Mouse (Mus musculus) embryonic facial prominence, embryonic 14.5 days (tissue): ENCODE results near the gene Prrx1. TPM values are rescaled to one million over a fixed set of nuclear protein-coding genes. Genes with fewer than 3 reads are reported as not detected.

Source experiments
- ATAC-seq: fragments of 200-750 bp; cut with Nextera tagmentation; 2 replicates; pipeline ENCODE4 v1.8.0; 2017; ENCODE audit warnings: low read depth, moderate number of reproducible peaks, moderate TSS enrichment
- DNase-seq: peaks from one replicate; pipeline ENCODE4 v3.0.0-alpha.2; 2015; ENCODE audit warnings: low spot score
- H3K27ac ChIP-seq: fragments of 300-500 bp; sonication (generic); replicated peaks from 2 replicates; pipeline ENCODE4 v1.5.1; 2014; ENCODE audit warnings: low read depth, mild to moderate bottlenecking, low read length, moderate library complexity
- H3K27me3 ChIP-seq: fragments of 300-500 bp; sonication (generic); replicated peaks from 2 replicates; pipeline ENCODE4 v1.6.1; 2014; ENCODE audit warnings: low read length; ENCODE audit not compliant: control insufficient read depth, insufficient read depth
- H3K36me3 ChIP-seq: fragments of 300-500 bp; sonication (generic); 2 replicates; pipeline ENCODE4 v1.6.1; 2014; ENCODE audit warnings: low read length, mixed read lengths; ENCODE audit not compliant: control insufficient read depth, insufficient read depth
- H3K4me1 ChIP-seq: fragments of 300-500 bp; sonication (generic); 2 replicates; pipeline ENCODE4 v1.6.1; 2014; ENCODE audit warnings: antibody characterized with exemption, low read length; ENCODE audit not compliant: control insufficient read depth, insufficient read depth
- H3K4me2 ChIP-seq: fragments of 300-500 bp; sonication (generic); 2 replicates; pipeline ENCODE4 v1.6.1; 2014; ENCODE audit warnings: low read depth, mild to moderate bottlenecking, low read length, moderate library complexity, mixed read lengths
- H3K4me3 ChIP-seq: fragments of 300-500 bp; sonication (generic); 2 replicates; pipeline ENCODE4 v1.5.1; 2014; ENCODE audit warnings: low read depth, mild to moderate bottlenecking, low read length
- H3K9ac ChIP-seq: fragments of 300-500 bp; sonication (generic); 2 replicates; pipeline ENCODE4 v1.6.1; 2014; ENCODE audit warnings: low read depth, mild to moderate bottlenecking, low read length, moderate library complexity, mixed read lengths
- H3K9me3 ChIP-seq: fragments of 300-500 bp; sonication (generic); 2 replicates; pipeline ENCODE4 v1.6.1; 2016; ENCODE audit warnings: low read length; ENCODE audit not compliant: control insufficient read depth
- WGBS: fragments of 180-500 bp; shearing (Covaris S2); extraction: QIAGEN DNeasy Blood & Tissue Kit; methylation state at CpG from one replicate; pipeline ENCODE4 v1.1.7; 2014; 5-methylcytosine and 5-hydroxymethylcytosine counted together
- polyA plus RNA-seq: library from polyadenylated mRNA; unstranded; fragments of >200 nt; fragmentation: Nextera tagmentation; extraction: Ambion mirVana; gene quantifications from 2 replicates; pipeline ENCODE4 v1.2.1, GENCODE M21; 2014

Prrx1 gene
- polyA plus RNA-seq, 1 experiment from 2014 or later = 105 TPM

GRCm38 (mm10) chr1:163273132-163273531, 40.4 kb downstream of the Prrx1 start:
- no peak for ATAC-seq
- Histone ChIP-seq H3K36me3 (peaks cover 26% of the 10 kb centered on the region; the same call in 1 of the 2 replicates), H3K4me3 (no peak overlapping the region), H3K4me2 (no peak overlapping the region), H3K27me3 (no peaks in the 10 kb centered on the region), H3K27ac (no peak overlapping the region), H3K9me3 (no peaks in the 10 kb centered on the region), H3K4me1 (peaks cover 7% of the 10 kb centered on the region; the same call in 1 of the 2 replicates), H3K9ac (no peak overlapping the region)
- DNase-seq = no peak
- 82% methylated on average over 3 of the region's 3 CpGs for WGBS

GRCm38 (mm10) chr1:163266853-163267538, 46.5 kb downstream of the Prrx1 start:
- 83% methylated on average over 8 of the region's 8 CpGs for WGBS
- peak; percentile 63; the same call in 1 of the 2 replicates for ATAC-seq

GRCm38 (mm10) chr1:163257298-163257697, 56.2 kb downstream of the Prrx1 start:
- H3K27me3 ChIP-seq = no peaks in the 10 kb centered on the region
- H3K36me3 ChIP-seq = peaks cover 89% of the 10 kb centered on the region
- DNase-seq (no peak), ATAC-seq (no peak)
- no peak overlapping the region for H3K9ac ChIP-seq
- H3K4me2 ChIP-seq = no peak overlapping the region
- WGBS = 77% methylated on average over 2 of the region's 2 CpGs
- no peaks in the 10 kb centered on the region for H3K9me3 ChIP-seq
- peaks cover 12% of the 10 kb centered on the region; the same call in 1 of the 2 replicates for H3K4me1 ChIP-seq
- H3K4me3 ChIP-seq = no peak overlapping the region
- H3K27ac ChIP-seq = no peak overlapping the region

More at GRCm38 (mm10) chr1:163266853-163267538, 46.5 kb downstream of the Prrx1 start:
- peaks cover 4% of the 10 kb centered on the region; the same call in 1 of the 2 replicates for H3K4me1 ChIP-seq
- no peak overlapping the region for H3K4me3 ChIP-seq
- no peak overlapping the region for H3K4me2 ChIP-seq
- H3K36me3 ChIP-seq = peaks cover 3% of the 10 kb centered on the region; the same call in 1 of the 2 replicates
- DNase-seq = peak; percentile 56
- H3K9me3 ChIP-seq = no peaks in the 10 kb centered on the region
- H3K27me3 ChIP-seq = no peaks in the 10 kb centered on the region
- no peak overlapping the region for H3K9ac ChIP-seq
- H3K27ac ChIP-seq = no peak overlapping the region

DNA sequence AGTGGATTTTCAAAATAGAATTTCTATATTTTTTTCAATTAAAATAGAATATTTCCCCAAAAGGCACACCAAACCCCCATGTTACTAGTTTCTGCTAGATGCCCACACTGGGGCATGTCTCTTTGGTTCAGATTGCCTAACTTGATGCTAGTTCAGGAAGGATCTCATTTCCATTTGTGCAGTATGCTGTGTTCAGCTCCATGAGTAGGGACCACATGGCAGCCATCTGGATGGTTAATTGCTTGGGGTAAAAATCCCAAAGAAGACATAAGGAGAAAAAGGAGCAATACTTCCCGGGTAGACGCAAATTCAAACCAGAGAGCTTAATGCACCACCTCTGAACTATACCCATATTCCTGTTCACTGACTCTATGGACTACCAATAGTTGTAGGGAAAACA, 57.6 kb downstream of the Prrx1 start:
- Histone ChIP-seq H3K9me3 (no peaks in the 10 kb centered on the region), H3K27ac (no peak overlapping the region), H3K4me3 (no peak overlapping the region), H3K9ac (no peak overlapping the region), H3K4me1 (peaks cover 12% of the 10 kb centered on the region; the same call in 1 of the 2 replicates), H3K4me2 (no peak overlapping the region), H3K27me3 (no peaks in the 10 kb centered on the region), H3K36me3 (peaks cover 84% of the 10 kb centered on the region)
- 43% methylated on average over 2 of the region's 2 CpGs for WGBS
- ATAC-seq (no peak), DNase-seq (peak; percentile 34)

DNA sequence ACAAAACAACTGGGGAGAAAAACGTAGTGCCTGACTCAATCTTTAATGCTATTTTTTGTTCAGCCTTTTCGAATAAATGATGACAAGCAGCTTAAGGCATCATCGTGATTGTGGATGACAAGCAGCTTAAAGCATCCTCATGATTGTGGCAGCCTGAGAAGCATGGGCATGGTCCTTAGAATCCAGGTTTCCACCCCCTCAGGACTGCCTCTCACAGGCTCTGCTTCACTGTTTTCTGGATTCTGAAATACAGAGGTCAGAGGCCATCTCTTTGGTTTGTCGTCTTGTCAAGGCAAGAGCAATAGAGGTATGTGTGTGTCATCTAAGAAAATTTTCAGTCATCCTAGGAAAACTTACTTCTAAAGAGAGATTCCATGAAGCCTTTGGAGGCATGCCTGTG, 60.7 kb downstream of the Prrx1 start:
- 58% methylated on average over 4 of the region's 4 CpGs for WGBS
- no peak overlapping the region for H3K9ac ChIP-seq
- no peak overlapping the region for H3K4me3 ChIP-seq
- peaks cover 77% of the 10 kb centered on the region for H3K36me3 ChIP-seq
- ATAC-seq (no peak), DNase-seq (peak; percentile 33)
- no peaks in the 10 kb centered on the region for H3K9me3 ChIP-seq
- H3K4me1 ChIP-seq = peaks cover 12% of the 10 kb centered on the region; the same call in 1 of the 2 replicates
- H3K4me2 ChIP-seq = no peak overlapping the region
- H3K27me3 ChIP-seq = no peaks in the 10 kb centered on the region
- H3K27ac ChIP-seq = peak overlapping the region; percentile 44; the same call in 1 of the 2 replicates

DNA sequence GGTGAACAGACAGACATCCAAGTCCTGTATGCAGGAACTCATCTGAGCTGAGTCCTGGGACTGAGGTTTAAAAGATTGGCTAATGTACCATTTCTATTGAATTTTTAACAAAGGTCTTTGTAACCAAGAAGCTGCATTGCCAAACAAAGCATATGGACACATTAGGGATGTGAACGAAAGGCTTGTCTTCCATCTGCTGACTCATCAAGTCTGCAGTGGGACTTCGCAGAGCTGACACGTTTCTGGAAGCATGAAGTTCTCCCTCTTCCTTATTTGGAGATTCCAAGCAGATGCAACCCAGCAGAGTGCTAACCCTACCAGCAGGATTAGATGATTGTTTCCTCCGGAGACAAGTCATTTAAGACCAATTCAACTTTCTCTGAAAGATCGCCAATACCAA, 61.2 kb downstream of the Prrx1 start:
- H3K4me3 ChIP-seq = no peak overlapping the region
- H3K9me3 ChIP-seq = no peaks in the 10 kb centered on the region
- H3K4me2 ChIP-seq = no peak overlapping the region
- WGBS = 45% methylated on average over 5 of the region's 5 CpGs
- peaks cover 76% of the 10 kb centered on the region for H3K36me3 ChIP-seq
- ATAC-seq = no peak; the same call in 1 of the 2 replicates
- peak; percentile 83 for DNase-seq
- peak overlapping the region; percentile 54 for H3K27ac ChIP-seq
- no peaks in the 10 kb centered on the region for H3K27me3 ChIP-seq
- peaks cover 12% of the 10 kb centered on the region; the same call in 1 of the 2 replicates for H3K4me1 ChIP-seq
- H3K9ac ChIP-seq = no peak overlapping the region

GRCm38 (mm10) chr1:163251766-163252165, 61.7 kb downstream of the Prrx1 start:
- 49% methylated on average over 1 of the region's 1 CpGs for WGBS
- Histone ChIP-seq H3K27ac (peak overlapping the region; percentile 54), H3K4me3 (no peak overlapping the region), H3K4me1 (peaks cover 12% of the 10 kb centered on the region; the same call in 1 of the 2 replicates), H3K27me3 (no peaks in the 10 kb centered on the region), H3K4me2 (no peak overlapping the region), H3K36me3 (peaks cover 73% of the 10 kb centered on the region), H3K9me3 (no peaks in the 10 kb centered on the region), H3K9ac (no peak overlapping the region)
- DNase-seq (peak; percentile 84), ATAC-seq (no peak)

GRCm38 (mm10) chr1:163238950-163239349, 74.6 kb downstream of the Prrx1 start:
- Histone ChIP-seq H3K4me3 (no peak overlapping the region), H3K9me3 (no peaks in the 10 kb centered on the region), H3K36me3 (no peaks in the 10 kb centered on the region), H3K9ac (no peak overlapping the region), H3K4me2 (no peak overlapping the region), H3K27me3 (no peaks in the 10 kb centered on the region), H3K27ac (peak overlapping the region; percentile 52; the same call in 1 of the 2 replicates), H3K4me1 (peaks cover 7% of the 10 kb centered on the region)
- ATAC-seq (no peak), DNase-seq (peak; percentile 78)
- WGBS = 28% methylated on average over 4 of the region's 4 CpGs

GRCm38 (mm10) chr1:163231230-163231629, 82.3 kb downstream of the Prrx1 start:
- H3K27me3 ChIP-seq = no peaks in the 10 kb centered on the region
- WGBS = 64% methylated on average over 3 of the region's 3 CpGs
- no peak overlapping the region for H3K27ac ChIP-seq
- no peak overlapping the region for H3K4me2 ChIP-seq
- no peaks in the 10 kb centered on the region for H3K4me1 ChIP-seq
- no peaks in the 10 kb centered on the region for H3K36me3 ChIP-seq
- no peaks in the 10 kb centered on the region for H3K9me3 ChIP-seq
- ATAC-seq (no peak), DNase-seq (no peak)
- no peak overlapping the region for H3K9ac ChIP-seq
- H3K4me3 ChIP-seq = no peak overlapping the region
